Mouse (Mus musculus): ENCODE results near the gene Dapk3.
"Not testable (repeated sequence)": the region's sequence is repeated elsewhere in the genome, so short reads cannot be mapped to it uniquely, and the experiment has no call there.

Gene Dapk3

GRCm38 (mm10) chr10:81201807-81202758, 19.3 kb downstream of the Dapk3 start, which contains the start of gene Nmrk2:
Nmrk2 (minus strand) TSS chr10:81202051.
- no peak for DNase-seq

GRCm38 (mm10) chr10:81202978-81203720, 20.3 kb downstream of the Dapk3 start:
- no peak for DNase-seq

- peak in 1 of 2 experiments; percentile 39 for DNase-seq
Measured at GRCm38 (mm10) chr10:81204137-81204536, 21.3 kb downstream of the Dapk3 start.

- DNase-seq = no peak
Measured at GRCm38 (mm10) chr10:81210154-81210553, 27.3 kb downstream of the Dapk3 start.

GRCm38 (mm10) chr10:81216260-81216659, 33.5 kb downstream of the Dapk3 start:
- no peak for DNase-seq

GRCm38 (mm10) chr10:81216810-81217209, 34.0 kb downstream of the Dapk3 start:
- no peak for DNase-seq

GRCm38 (mm10) chr10:81217267-81217666, 34.5 kb downstream of the Dapk3 start:
- DNase-seq = peak; percentile 52 to 58

GRCm38 (mm10) chr10:81217964-81218363, 35.2 kb downstream of the Dapk3 start:
- DNase-seq = peak; percentile 77 to 87

- DNase-seq = peak in 1 of 2 experiments; percentile 18
Measured at GRCm38 (mm10) chr10:81221402-81222015, 38.7 kb downstream of the Dapk3 start.

GRCm38 (mm10) chr10:81223731-81224130, 40.9 kb downstream of the Dapk3 start:
- not testable (repeated sequence) for DNase-seq

GRCm38 (mm10) chr10:81229735-81230437, 47.1 kb downstream of the Dapk3 start:
- DNase-seq = peak; percentile 58 to 62

- peak; percentile 88 to 90 for DNase-seq
Measured at GRCm38 (mm10) chr10:81230438-81231332, 47.9 kb downstream of the Dapk3 start, which contains the start of gene Atcay. Atcay (minus strand) TSS chr10:81230833.

- DNase-seq = peak in 1 of 2 experiments; percentile 19
Measured at GRCm38 (mm10) chr10:81231436-81231835, 48.6 kb downstream of the Dapk3 start.

- peak; percentile 98 for DNase-seq
Measured at GRCm38 (mm10) chr10:81232580-81233225, 49.9 kb downstream of the Dapk3 start, which contains the start of gene Zfr2. Zfr2 (plus strand) TSS chr10:81233155.

GRCm38 (mm10) chr10:81233226-81233585, 50.4 kb downstream of the Dapk3 start:
- no peak for DNase-seq

- DNase-seq = no peak
Measured at GRCm38 (mm10) chr10:81234206-81234605, 51.4 kb downstream of the Dapk3 start.

- peak in 1 of 2 experiments; percentile 7 for DNase-seq
Measured at GRCm38 (mm10) chr10:81236471-81237268, 53.9 kb downstream of the Dapk3 start.

- peak in 1 of 2 experiments; percentile 22 for DNase-seq
Measured at GRCm38 (mm10) chr10:81238618-81239017, 55.8 kb downstream of the Dapk3 start.

GRCm38 (mm10) chr10:81240876-81241275, 58.1 kb downstream of the Dapk3 start:
- DNase-seq = peak; percentile 74 to 83

- DNase-seq = no peak
Measured at GRCm38 (mm10) chr10:81242021-81242420, 59.2 kb downstream of the Dapk3 start.

All from cerebellum, postnatal 10 days (tissue).